Mouse (Mus musculus) brain, embryonic 14.5 days (tissue): ENCODE measurements around the gene Ifnl3.

ENCODE experiments used
- CTCF ChIP-seq: fragments of 200-500 bp; IDR thresholded peaks from 2 replicates; pipeline ENCODE4 v1.5.1; 2012; ENCODE audit warnings: inconsistent platforms, mild to moderate bottlenecking, moderate library complexity, borderline replicate concordance; ENCODE audit not compliant: insufficient read depth, insufficient read length; ENCODE audit errors: extremely low read depth
- POLR2A ChIP-seq: fragments of 200-500 bp; IDR thresholded peaks from 2 replicates; pipeline ENCODE4 v1.6.1; 2012; ENCODE audit warnings: mild to moderate bottlenecking, inconsistent platforms, borderline replicate concordance; ENCODE audit not compliant: poor library complexity, insufficient read depth, insufficient read length, severe bottlenecking; ENCODE audit errors: extremely low read depth

- no peak for TF ChIP-seq CTCF
- no peak for TF ChIP-seq POLR2A
These were observed 31.7 kb upstream of the Ifnl3 start for GRCm38 (mm10) chr7:28490903-28491302.
